Mouse (Mus musculus) bone marrow, adult 2 months (tissue): Measurements from ENCODE around the gene Dusp18. TPM values are rescaled to one million over a fixed set of nuclear protein-coding genes. Genes with fewer than 3 reads are reported as not detected.

Experiments
- H3K27ac ChIP-seq: fragments of 200-500 bp; 2 replicates; pipeline ENCODE4 v1.5.1; 2012; ENCODE audit warnings: low read depth, mild to moderate bottlenecking, control low read depth, inconsistent platforms, low read length; ENCODE audit not compliant: control insufficient read depth, poor library complexity, insufficient read depth
- H3K4me1 ChIP-seq: fragments of 200-500 bp; 2 replicates; pipeline ENCODE4 v1.6.1; 2011; ENCODE audit warnings: low read length; ENCODE audit not compliant: control insufficient read depth, insufficient read depth
- H3K4me3 ChIP-seq: fragments of 200-500 bp; replicated peaks from 2 replicates; pipeline ENCODE3; 2011; ENCODE audit warnings: mild to moderate bottlenecking, low read depth, low read length, control low read depth; ENCODE audit not compliant: control insufficient read depth
- CTCF ChIP-seq: fragments of 200-500 bp; IDR thresholded peaks from 2 replicates; pipeline ENCODE4 v1.5.1; 2011; ENCODE audit warnings: low read length, control low read depth; ENCODE audit not compliant: control insufficient read depth, insufficient read depth
- POLR2A ChIP-seq: fragments of 200-500 bp; IDR thresholded peaks from 2 replicates; pipeline ENCODE4 v1.6.1; 2011; ENCODE audit warnings: low read depth, mild to moderate bottlenecking, control low read depth, low read length, borderline replicate concordance; ENCODE audit not compliant: control insufficient read depth
- WGBS: fragments of 180-500 bp; shearing (Covaris S2); methylation state at CpG from one replicate; pipeline ENCODE4 v1.1.7; 2018; 5-methylcytosine and 5-hydroxymethylcytosine counted together
- polyA plus RNA-seq: library from polyadenylated mRNA; stranded (reverse); fragments of >200 nt; gene quantifications from 2 replicates; pipeline ENCODE4 v1.2.4, GENCODE M21; 2011; ENCODE audit warnings: low replicate concordance; ENCODE audit not compliant: missing spikeins, insufficient read depth, insufficient read length

Dusp18 gene
- polyA plus RNA-seq, 1 experiment = 1.2 TPM

DNA sequence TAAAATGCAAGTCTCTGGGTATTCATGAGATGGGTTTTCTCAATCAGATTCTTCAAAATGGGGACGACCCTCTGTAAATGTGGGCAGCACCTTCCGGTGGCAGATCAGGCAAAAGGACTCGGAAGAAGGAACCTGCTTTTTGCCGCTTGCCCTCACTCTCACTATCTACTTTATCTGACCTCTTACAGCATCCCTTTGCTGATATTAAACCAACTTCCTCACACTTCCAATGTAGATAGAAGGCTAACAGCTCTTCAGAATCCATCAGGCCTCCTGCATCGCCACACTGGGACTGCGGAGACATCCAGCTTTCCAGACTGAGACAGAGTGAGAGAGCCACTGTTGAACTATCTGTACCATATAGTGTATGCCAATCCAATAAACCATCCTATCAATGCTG is 27.7 kb downstream of the Dusp18 start:
- H3K27ac ChIP-seq = no peak overlapping the region
- no peak overlapping the region for H3K4me3 ChIP-seq
- no peak for TF ChIP-seq CTCF
- no peak for TF ChIP-seq POLR2A
- H3K4me1 ChIP-seq = no peaks in the 10 kb centered on the region
- WGBS = 78% methylated on average over 6 of the region's 6 CpGs

DNA sequence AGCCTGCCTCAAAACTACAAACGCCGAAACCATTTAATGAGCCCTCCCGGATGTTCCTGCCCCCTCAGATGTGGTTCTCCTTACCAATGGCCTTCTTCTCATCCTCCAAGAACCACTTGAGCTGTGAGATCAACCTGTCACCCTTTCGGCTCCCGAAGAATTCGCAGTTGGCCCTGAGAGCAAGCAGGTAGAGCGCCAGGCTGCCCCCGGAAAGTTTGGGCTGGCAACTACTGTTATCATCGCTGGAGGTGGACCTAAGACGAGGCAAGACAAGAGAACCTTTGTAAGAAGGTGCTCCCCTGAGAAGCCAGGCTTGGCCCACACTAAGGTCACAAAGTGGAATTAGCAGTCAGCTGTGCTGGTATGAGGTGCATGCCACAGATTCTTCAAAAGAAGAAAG is 30.9 kb downstream of the Dusp18 start:
- Histone ChIP-seq H3K27ac (no peak overlapping the region), H3K4me3 (no peak overlapping the region), H3K4me1 (no peaks in the 10 kb centered on the region; the same call in 1 of the 2 replicates)
- 90% methylated on average over 10 of the region's 10 CpGs for WGBS
- TF ChIP-seq CTCF (no peak), POLR2A (no peak)

DNA sequence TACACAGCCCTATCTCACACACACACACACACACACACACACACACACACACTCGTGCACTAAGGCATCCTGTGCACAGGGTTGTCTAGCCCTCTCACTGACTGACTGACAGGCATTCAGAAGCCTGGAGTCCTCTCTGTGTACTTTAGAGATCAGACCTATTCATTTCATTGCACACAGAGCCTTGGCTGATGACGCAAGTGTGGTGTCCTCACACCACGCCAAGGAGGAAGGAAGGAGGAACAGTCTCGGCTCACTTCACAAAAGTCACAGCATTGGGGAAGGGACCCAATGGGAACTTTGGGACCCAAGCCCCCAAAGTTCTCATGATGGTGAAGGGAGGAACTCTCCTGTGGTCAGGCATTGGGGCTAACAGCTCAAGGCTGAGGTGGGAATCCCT is 35.0 kb downstream of the Dusp18 start:
- WGBS = 11% methylated on average over 4 of the region's 4 CpGs
- Histone ChIP-seq H3K4me3 (peak overlapping the region; percentile 63), H3K4me1 (no peaks in the 10 kb centered on the region; the same call in 1 of the 2 replicates), H3K27ac (peak overlapping the region; percentile 66)
- TF ChIP-seq POLR2A (no peak), CTCF (no peak)

DNA sequence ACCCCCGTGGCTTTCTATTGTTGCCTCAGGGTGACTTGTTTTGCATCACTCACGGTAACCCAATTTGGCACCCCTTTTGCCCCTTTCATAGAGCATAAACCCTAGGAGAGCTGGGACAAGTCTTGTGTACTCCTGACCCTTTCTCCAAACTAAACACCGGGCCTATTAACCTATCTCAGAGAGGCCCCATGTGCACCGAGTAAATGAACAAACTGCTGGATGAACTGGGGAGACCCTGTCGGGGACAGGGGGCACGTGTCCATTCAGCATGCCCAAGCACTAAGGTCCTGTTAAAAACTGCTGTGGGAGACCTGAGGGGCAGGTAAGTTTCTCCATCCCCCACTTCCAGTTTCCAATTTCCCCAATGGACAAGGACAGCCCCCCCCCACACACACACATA is 35.9 kb downstream of the Dusp18 start:
- Histone ChIP-seq H3K4me3 (peak overlapping the region; percentile 76), H3K27ac (peak overlapping the region; percentile 50; the same call in 1 of the 2 replicates), H3K4me1 (no peaks in the 10 kb centered on the region; the same call in 1 of the 2 replicates)
- 58% methylated on average over 6 of the region's 6 CpGs for WGBS
- TF ChIP-seq CTCF = no peak
- no peak for TF ChIP-seq POLR2A

DNA sequence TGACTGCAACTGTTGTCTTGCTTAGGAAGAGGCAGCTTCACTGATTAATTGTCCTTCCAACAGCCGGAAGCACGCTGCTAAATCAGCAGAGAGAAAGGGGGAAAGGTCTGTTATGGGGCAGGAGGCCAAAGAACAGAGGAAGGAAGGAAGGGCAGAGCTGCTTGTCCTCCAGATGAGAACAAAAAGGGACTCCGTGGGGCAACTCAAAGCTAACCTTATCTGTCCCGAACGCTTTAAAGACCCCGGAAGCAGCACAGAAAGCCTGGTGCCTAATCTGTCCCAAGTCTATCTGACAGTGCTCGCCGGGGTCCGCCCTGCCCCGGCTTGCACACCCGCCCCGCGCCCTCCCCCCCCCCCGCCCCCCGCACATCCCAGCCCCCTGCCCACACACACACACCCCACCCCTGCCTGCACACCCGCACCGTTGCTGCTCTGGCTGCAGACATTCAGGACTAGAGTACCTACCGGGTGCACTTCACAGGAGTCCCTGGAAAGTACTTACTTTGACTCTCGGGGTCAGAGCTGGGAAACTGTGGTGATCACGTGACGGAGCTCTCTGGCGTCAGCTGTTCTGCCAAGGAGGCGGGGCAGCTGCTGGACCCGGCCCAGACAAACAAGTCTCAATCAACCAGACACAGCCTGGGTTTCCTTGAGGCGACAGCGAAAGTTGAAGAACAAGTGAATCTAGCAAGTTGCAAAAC is 36.6 kb downstream of the Dusp18 start, which contains the start of gene Tcn2:
Gene Tcn2, minus strand, starts transcription at position 649 of the 701 bp plus-strand sequence.
- TF ChIP-seq POLR2A (no peak), CTCF (no peak)
- H3K4me3 ChIP-seq = peak within 1 kb of the TSS; percentile 76
- H3K27ac ChIP-seq = peak within 1 kb of the TSS; percentile 50
- H3K4me1 ChIP-seq = no peaks in the 10 kb centered on the region; the same call in 1 of the 2 replicates
- WGBS = under 1% methylated on average over 23 of the region's 26 CpGs

DNA sequence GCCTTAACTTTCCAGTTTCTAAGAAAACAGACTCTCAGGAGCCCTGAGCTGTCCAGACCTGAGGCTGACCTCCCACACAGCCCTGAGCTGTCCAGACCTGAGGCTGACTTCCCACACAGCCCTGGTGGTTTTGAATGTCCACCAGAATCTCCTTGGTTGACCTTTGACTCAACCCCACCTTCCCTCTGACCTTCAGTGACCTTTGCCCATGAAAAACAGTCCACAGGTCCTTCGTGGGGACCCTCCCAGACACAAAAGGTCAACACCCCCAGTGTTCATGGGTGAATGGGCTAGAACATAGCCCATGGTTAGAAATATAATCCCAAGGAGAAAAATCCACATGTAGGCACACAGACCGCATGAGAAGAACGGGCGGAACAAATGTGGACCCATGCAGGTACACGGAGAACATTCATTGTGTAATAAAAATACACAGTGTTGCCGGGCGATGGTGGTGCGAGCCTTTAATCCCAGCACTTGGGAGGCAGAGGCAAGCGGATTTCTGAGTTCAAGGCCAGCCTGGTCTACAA is 38.8 kb downstream of the Dusp18 start:
- H3K4me3 ChIP-seq = no peak overlapping the region
- WGBS = 81% methylated on average over 9 of the region's 9 CpGs
- no peak overlapping the region for H3K27ac ChIP-seq
- H3K4me1 ChIP-seq = no peaks in the 10 kb centered on the region; the same call in 1 of the 2 replicates
- no peak for TF ChIP-seq POLR2A
- no peak for TF ChIP-seq CTCF

DNA sequence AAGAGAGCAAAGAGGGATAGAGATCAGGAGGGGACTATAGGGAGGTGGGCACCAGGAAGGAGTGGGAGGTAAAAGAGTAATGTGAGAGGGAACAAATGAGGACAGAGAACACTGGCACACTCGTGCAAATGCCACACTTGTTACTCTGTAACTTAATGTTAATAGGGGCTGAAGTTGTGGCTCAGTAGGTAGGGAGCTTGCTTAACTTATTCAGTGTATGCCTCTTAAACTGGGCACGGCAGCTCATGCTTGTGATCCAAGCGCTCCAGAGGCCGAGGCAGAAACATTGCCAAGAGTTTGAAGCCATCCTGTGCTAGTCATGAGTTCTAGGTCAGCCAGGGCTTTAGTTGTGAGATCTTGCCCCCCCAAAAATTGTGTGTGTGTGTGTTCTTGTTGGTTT is 40.1 kb downstream of the Dusp18 start:
- TF ChIP-seq CTCF (no peak), POLR2A (no peak)
- Histone ChIP-seq H3K4me3 (no peak overlapping the region), H3K4me1 (no peaks in the 10 kb centered on the region), H3K27ac (no peak overlapping the region)
- WGBS = 72% methylated on average over 4 of the region's 4 CpGs

DNA sequence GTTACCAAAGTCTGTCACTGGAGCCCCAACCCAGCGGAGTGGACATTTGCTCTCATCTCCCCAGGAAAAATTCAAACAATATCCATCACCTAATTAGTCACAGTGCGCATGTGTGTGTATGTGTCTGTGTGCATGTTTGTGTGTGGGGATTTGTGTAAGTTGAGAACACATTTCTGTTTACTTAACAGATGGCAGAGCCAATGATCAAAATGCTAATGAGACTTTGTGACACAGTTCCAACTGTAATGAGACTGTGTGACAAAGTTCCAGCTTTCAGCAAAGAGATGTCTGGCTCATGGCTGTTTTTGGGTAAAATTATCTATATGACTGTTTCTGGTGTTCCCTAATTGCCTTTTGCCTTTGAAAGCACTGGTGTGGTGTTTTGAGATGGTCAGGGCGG is 41.3 kb downstream of the Dusp18 start:
- TF ChIP-seq POLR2A = no peak
- TF ChIP-seq CTCF = no peak

More for the DNA sequence above, 41.3 kb downstream of the Dusp18 start:
- H3K4me1 ChIP-seq = no peaks in the 10 kb centered on the region
- WGBS = 76% methylated on average over 3 of the region's 3 CpGs
- H3K27ac ChIP-seq = no peak overlapping the region
- no peak overlapping the region for H3K4me3 ChIP-seq
